Mouse (Mus musculus) v-Abl transformed pro-B cells (cell line): ENCODE measurements at regions not wholly inside any gene's neighbourhood (a gene's known extent, or its start where the extent isn't known, plus 50 kb on each side); places are given as distances from the start of the nearest gene placed in this dataset.

Experiments used
- in situ Hi-C, 2 experiments: fragments of 400-800 bp; cut with MboI; formaldehyde crosslinking; loops; one replicate each; pipeline ENCODE4 v1.15.1; 2025; ENCODE audit not compliant: unreplicated experiment in 2 of 2

DNA sequence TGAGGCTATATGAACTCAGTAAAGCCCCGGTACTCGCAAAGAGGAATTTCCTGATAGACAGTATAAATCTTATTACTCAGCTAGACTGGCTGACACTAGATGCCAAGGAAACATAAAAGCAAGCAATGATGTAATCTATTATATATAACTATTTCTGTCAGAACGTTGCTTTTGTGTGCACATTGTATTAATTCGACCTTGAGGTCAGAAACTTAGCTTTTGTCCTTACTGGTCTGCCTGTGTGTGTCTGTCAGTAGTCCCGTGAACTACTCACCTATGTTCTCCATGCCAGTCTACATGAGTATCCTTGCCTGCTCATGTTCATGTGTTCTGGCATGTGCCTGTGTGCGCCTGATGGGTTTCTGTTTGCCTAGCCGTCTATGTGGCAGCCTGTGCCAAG, 70.5 kb downstream of the Tmx1 start:
- in situ Hi-C loops, result no loop called here

DNA sequence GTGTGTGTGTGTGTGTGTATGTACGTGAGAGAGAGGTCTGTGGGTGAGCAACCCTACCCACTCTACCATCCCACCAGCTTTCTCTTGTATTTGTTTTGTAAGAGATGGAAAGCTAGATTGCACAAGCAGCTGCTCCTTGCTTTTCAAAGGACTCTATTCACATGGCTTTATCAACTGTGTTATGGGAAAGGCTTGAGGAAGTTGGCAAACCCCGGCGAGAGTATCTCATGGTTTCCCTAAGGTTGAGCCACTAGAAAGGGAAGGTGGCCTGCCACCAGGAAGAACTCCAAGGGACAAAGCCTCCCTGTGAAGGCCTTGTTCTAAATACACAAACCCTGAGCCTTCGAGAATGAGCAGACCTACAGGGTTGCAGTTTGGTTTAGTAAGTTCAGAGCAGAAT, 71.8 kb downstream of the Tmx1 start:
- in situ Hi-C loops, result no loop called here

DNA sequence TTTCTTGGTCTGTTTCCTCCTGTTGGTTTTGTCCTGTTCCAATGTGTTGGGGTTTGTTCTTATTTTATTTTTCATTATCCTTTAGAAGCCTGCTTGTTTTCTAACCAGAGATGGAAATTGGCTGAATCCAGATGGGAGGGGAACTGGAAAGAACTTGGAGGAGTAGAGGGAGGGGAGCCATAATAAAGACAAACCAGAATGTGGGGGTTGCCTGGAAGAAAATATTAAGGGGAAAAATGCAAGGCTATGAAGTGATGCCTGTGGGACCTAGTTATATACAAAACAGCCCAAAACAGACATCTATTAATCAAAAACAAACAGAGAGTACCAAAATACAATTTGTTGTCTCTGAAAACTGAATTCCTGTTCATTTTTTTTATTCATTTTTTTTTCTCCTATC, 78.8 kb downstream of the Tmx1 start:
- in situ Hi-C loops, result no loop called here

DNA sequence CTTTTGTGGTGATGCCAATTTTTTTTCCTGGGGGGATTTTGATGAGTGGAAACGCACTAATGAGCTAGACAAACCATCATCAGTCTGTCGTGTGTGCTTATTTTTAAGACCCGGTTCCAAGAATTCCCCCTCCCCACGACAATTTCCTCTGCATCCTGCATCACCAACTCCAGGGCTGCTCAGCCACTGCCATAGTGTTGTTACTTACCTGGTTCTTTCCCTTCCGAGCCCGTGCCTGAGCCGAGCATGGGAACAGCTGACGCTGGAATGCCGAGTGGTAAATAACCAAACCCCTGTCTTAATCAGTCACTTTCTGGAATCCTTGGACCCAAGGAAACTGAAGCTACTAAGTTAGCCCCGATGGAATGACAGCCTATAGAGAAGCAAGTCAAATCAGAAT, 79.3 kb downstream of the Tmx1 start:
- in situ Hi-C loops, result no loop called here

DNA sequence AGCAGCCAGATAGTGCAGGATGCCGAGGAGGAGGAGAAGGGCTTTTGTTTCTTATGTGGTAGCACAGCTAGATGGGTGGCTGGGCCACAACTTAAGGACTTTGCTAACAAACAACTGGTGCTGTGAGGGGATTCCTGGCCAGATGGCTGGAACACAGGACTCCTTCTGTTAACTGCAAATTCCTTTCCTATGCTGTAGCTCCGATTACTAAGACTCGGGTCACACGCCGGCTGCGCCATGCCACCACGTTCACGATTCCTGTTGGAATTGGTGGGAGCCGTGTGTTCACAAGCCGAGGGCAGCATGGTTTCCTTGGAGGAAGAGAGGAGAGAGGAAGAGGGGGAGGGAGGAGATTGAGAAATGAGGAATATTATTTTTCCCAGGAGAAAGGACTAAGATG, 79.9 kb downstream of the Tmx1 start:
- in situ Hi-C loops, result no loop called here

DNA sequence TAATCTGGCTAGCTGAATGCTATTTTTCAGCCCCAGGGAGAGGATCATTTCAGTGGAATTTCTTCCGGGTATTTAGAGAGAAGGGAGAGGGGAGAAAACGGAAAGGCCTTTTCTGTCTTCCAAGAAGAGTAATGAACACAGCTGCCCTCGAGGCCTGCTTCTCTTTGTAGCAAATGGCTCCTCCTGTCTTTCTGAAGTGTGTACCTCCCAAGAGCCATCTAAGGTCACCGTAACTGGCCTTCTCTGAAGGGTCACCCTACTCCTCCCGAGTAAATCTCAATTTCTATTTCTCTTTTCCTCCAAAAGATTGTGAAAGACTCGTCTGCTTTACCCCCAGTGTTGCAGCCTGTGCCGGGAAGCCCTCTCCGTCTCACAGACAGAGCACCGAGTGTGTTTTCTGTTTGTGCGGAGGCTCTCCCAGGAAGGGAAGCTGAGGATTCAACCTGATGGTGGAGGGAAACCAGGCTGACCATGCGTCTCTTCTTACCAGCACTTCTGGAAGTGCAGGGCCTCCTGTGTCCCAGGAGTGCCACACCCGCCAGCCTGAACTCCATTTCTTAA, 80.6 kb downstream of the Tmx1 start:
- in situ Hi-C loops, result no loop called here

DNA sequence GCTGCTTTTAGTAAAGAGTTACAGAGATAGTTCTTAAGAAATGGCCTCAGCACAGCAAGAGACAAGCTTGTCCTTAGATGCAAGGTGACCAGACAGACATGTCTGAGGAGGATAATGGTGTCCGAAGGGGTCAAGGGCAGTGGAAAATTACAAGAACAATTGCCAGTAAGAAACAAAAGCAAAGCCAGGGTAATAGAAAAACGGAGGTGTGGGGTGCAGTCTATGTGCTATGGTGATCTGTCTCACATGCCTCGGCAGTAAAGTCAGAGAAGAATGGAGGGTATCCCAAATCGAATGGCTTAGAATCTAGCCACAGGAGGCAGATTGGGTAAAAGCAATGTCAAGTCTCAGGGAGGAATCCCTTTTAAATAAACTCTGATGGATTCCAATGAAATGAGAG, 86.2 kb downstream of the Tmx1 start:
- in situ Hi-C loops, result no loop called here

DNA sequence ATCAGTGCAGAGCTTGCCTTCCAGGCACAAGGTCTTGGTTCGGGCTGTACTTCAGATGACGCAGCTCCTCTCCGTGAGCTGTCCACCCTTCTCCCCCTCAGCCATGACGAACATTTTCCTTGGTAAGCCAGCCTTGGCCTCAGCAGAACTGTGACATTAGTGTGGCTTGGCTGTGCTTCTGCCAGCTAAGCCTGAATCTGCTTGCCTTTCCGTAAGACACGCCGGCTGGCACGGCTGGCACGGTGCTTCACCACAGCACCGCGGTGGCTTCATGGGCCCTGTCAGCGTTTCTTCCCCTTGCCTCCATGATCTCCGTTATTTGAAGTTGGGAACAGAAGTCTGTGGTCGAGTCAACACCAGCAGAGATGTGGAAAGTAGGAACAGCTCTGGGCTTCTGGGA, 87.0 kb downstream of the Tmx1 start:
- in situ Hi-C loops, result no loop called here

DNA sequence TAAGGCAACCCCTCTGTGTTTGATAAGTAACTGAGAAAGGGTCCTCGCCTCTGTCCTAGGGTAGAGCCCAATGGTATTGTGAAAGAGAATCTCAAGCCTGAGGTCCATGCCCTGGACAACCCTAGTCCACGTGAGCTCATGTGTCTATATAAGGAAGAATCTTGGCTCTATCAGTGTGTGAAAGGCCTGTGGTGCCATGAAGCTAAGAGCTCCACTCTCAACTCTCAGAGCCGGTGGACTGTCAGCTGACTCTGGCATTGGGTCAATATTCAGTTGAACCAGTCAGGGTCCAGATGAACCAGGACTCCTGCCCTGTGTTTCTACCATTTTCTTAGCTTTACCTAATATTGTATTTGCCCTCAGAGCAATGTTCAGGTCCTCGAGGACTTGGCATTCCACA, 88.5 kb downstream of the Tmx1 start:
- in situ Hi-C loops, result no loop called here

DNA sequence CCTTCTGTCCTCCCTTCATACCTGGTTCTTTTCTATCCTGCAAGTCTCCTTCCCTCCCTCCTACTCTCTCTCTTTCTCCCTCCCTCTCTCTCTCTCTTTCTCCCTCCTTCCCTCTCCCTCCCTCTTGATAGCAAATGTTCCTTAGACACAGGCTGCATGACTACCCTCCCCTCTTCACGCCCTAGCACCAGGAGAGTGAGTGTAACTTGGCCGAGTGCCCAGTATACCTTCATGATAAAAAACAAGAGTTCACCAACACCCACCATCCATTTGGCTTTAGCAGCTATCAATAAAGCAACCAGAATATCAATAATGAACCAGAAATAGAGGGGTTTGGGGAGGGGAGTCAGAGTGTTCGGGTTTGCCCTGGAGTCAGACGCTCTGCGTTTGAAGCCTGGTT, 90.4 kb downstream of the Tmx1 start:
- in situ Hi-C loops, result no loop called here

DNA sequence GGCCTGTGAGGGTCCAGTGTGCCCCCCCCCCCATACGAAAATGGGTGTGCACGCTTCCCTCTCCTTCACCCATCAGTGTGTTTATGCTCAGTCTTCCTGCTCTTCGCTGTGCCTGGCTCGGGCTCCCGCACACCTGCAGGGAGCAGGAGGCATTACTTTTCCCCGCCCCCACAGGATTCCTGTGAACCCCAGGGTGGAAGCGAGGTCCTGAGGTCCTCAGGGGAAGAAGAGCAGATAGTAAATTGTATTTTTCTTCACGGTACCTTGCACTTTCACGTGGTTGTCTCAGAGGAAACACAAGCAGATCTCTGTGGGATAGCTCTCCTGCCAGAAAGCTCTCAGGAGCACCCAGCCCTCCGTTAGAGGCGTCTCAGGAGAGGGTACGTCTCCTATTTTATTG, 91.4 kb downstream of the Tmx1 start:
- in situ Hi-C loops, result no loop called here

DNA sequence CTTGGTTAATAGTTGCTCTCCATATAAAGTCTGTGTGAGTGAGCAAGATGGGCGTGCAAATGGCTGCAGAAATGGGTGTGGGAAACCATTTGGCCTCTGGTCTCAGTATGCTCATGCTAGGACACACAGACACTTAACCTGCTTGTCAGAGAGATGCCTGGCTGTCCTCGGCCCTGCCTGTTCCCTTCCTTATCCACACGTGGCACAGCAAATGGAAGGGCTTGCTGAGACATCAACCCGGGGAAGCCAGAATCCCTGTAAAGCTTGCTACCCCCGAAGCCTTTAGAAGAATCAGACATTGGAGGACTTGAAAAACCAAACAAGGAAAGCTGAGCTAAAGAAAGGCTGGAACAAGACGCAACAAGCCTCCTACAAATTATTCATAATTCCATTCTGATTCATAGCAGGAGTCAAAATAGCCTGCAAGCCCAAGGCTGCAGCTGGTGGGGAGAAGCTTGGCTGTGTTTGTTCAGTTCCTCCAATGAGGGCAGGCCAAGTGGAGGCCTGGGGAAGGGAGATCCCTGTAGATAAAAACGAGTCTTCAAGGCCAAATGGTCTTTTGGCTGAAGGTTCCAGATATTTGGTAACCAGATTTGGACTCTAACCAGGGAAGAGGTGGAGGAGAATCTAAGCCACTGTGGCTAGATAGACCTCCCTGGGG, 92.1 kb downstream of the Tmx1 start:
- in situ Hi-C loops, result no loop called here

DNA sequence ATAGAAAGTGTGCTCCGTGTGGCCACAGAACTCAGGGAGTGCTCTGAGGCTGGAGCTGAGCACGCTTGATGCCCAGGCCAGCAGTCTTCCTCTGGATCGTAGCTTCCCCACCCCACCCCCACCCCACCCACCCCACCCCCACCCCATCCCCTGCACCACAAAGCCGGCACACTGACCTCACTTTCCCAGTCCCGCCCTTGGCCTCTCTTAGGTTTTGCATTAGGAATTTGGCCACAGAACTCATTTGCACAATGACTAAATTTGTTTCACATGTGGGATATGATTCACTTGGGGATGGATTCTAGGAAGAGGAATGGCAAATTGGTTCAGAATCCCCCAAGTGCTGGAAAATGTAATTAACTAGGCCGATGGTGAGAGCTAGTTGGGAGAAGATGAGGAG, 94.3 kb downstream of the Tmx1 start:
- in situ Hi-C loops, result no loop called here

DNA sequence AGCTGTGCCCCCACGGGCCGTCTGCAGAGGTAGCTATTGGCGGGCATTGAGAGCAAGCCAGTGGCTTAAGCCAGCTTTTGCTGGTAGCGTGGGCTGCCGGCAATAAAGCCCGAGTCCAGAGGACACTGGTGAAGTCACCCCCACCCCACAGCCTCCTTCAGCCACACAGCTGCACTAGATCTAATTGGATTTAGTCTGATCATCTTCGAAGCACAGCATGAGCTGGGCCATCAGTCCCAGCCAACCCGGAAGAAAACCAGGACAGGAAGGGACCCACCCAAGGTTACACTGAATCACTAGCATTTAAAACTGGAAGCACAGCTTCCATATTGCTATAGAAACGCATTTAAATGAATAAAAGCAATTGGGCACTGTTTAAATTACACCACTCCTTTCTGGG, 96.4 kb downstream of the Tmx1 start:
- in situ Hi-C loops, result no loop called here

DNA sequence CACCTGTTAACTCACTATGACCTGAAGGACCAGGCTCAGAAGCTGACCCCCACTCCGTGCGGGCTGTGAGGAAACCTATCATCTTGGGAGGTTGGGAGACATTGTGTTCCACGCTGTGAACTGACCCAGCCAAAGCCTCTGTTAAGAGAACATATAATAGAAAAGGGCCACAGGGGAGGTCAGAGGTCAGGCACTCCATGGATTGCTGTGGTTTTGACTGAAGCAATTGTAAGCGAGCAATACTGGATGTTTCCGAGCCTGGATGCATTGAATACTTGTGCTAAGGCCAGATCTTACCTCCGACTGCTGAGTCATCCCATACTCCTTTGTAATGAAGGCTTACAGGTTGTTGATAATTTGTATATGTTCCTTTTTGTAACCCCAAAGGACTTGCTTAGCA, 101.0 kb downstream of the Tmx1 start:
- in situ Hi-C loops, result no loop called here

DNA sequence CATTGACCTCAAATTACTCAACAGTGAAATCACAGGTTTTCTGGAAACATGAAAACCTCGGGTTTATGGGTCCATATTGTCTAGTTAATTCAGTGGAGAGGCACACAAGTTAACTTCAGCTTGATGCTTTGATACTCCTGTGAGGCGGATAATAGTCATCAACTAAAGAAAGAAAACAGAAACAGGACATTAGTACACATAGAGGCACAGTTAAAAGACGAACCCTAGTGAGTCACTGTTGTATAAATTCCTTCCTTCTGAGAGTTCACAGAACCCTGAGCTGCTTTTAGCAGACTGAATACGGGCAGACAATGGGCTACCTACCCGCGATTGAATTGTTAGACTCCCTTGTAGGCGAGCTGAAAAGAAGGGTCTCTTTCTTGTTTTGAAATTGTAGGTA, 101.7 kb downstream of the Tmx1 start:
- in situ Hi-C loops, result no loop called here

DNA sequence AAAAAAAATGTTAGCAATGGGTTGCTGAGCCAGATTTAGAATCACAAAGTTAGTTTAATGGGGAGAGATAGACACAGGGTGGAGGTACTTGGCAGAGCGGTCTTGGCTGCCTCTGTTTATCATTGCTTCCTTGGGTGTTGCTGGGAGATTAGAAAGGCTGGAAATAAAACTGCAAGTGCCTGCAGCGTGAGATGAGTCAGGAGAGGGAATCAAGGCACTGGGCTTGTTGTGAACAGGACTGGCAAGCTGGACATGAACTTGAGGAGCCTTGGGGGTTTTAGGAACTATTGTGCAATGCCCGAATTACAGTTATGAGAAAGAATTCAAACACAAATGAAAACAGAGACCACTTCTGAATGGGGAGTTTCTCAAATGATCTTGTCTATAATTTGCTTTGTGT, 102.8 kb downstream of the Tmx1 start:
- in situ Hi-C loops, result no loop called here

DNA sequence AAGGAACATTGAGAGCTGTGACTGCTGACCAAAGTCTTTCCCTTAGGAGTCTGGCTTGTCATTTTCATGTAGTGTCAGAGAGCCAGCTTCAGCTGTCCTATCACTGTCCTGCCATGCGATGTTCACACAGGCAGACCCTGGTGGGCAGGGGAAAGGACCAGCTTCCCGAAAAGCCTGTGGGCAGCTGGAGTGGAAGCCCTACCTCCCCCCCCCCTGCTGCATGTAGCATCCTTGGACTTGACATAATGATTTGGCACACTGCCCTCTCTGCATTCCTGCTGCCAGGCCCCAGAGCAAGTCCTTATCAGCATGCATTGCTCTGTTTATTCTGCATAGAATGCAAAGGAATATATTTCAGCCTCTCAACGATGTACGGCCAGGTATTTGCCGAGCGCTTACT, 103.9 kb downstream of the Tmx1 start:
- in situ Hi-C loops, result no loop called here

DNA sequence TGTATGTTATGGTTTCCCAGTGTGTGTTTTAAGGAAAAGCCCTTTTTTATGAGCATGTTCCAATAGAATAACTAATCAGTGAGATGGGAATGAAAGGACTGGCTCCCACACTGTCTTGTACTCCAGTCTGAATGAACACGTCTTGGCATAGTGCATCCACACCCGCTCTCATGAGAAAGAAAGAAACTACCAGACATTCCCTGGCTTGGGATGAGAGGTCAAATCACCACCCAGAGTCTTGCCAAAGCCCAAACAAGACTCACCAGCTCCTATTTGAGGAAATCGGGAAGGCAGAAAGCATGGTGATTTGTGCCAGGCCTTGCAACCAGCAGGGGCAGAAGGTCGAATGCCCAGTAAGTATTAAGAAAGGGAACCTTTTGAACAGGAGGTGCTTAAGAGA, 110.6 kb downstream of the Tmx1 start:
- in situ Hi-C loops, result no loop called here

DNA sequence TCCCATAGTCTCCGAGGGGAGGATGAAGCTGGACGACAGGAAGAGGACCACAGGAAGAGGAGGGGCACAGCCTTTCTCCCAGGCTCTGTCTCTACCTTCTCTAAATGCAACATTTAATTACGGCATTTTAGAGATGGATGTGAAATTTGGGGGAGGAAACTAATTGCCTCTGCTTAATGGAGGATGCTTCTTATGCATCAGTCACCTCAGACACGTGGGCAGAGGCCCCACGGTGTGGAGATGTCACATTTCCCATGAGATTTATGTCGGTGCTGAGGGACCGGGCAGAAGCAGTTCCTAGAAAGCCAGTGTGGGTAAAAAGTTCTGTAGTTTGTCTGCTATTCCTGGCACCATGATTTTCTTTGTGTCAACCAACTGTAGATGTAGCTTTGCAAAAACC, 122.8 kb downstream of the Tmx1 start:
- in situ Hi-C loops, result no loop called here

DNA sequence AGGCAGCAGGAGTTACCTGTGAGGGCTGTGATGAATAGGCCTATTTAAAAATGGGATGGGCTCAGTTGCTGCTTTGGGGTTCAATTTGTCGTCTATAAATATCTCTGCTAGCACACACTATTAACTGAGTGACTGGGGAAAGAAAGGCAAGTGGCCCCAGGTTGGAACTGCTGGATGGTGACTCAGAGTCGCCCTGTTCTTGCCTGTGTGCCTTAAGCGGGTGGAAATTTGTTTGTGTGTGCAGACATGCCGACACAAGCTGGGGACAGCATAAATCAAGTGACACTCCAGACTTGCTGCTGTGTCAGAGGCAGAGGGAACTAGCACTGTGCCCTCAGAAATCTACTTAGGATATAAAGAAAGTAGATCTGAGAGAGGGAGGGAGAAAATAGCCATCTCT, 124.9 kb downstream of the Tmx1 start:
- in situ Hi-C loops, result no loop called here

DNA sequence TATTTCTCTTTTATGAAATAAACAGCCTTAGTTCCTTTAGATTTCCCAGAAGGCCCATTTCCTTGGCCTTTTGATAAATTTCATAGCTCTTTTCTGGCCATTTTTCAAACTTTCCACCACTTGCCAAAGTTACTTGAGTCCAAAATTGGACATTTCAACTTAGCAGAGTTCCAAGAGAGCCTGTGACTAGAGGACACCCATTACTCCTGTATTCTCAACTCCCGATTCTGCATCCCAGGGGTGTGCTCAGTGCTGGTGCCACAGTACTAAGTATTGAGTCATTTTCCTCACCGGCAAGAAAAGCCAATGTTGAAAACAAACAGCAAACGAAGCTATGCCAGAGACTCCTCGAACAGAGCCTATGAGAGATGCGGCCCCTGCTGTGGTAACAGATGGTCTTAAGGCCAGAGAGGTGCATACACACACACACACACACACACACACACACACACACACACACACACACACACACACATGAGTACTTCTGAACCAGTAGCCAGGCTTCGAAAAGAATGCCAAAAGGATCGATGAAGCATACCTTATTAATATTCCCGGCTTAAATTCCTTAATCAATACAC, 126.5 kb downstream of the Tmx1 start:
- in situ Hi-C loops, result no loop called here

DNA sequence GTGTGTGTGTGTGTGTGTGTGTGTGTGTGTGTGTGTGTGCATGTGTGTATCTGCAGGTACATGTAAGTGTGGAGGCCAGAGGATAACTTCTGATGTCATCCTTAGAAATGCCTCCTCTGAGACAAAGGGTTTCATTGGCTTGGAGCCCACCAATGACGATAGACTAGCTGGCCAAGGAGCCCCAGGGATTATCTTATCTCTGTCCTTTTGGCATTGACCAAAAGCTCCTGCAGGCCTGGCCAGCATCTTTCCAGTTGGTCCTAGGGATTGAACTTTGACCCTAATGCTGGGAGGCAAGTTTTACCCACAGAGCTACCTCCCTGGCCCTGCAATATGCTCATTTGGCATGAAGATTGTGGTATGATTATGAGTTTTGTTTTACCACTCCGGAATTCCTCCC, 133.3 kb downstream of the Tmx1 start:
- in situ Hi-C loops, result no loop called here
